In the genomic region with DNA sequence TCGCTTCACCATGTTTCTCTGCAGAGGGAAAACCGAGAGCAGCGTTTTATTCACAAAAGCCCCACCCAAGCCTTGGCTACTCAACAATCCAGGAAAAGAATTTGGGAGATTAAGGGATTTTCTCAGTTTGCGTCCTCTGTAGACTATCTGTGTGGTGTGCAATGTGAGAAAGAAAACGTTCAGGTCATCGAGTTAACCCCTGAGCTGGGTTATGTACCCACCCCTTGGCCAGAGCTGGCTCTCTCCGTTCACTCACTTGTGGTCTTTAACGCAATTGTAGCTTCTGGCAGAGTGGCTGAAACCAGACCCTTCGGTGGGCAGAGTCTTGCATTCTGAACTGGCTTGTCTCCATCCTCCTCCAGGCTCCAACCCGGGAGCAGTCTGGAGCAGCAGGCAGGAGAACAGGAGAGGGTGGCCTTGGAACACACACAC, we compare ENCODE assay signal across 9 mouse cellular contexts. TPM values are rescaled to one million over a fixed set of nuclear protein-coding genes. Genes with fewer than 3 reads are reported as not detected.
DNase-seq lines count a peak whose midpoint lies in the region; ATAC-seq and TF ChIP-seq lines count a peak whose summit lies in the region.
"Had no signal": no experiment of that assay in that cellular context is flagged by ENCODE, and none has a peak within 500 bp of the region (broad histone marks: within the 10 kb centered on the region; RNA-seq: fewer than 3 reads in every experiment).

No protein-coding gene starts in this region.

- TF ChIP-seq CTCF in brain, embryonic 14.5 days (IDR thresholded peaks at IDR 0.05; ENCODE audit: borderline replicate concordance, extremely low read depth, insufficient read depth, insufficient read length): no peak

- 69% methylated on average over 10 of the region's 10 CpGs for WGBS in hindbrain, embryonic 10.5 days
- 44% methylated on average over 10 of the region's 10 CpGs for WGBS in limb, embryonic 13.5 days

- peaks cover 31% of the 10 kb centered on the region for H3K4me1 ChIP-seq in hindbrain, embryonic 10.5 days (replicated peaks)
- peaks cover 26% of the 10 kb centered on the region for H3K4me1 ChIP-seq in limb, embryonic 13.5 days

- H3K27me3 ChIP-seq in hindbrain, embryonic 10.5 days (ENCODE audit: insufficient read depth, poor library complexity, severe bottlenecking): no peaks in the 10 kb centered on the region
- no peaks in the 10 kb centered on the region for H3K27me3 ChIP-seq in limb, embryonic 13.5 days

- no peaks in the 10 kb centered on the region for H3K9me3 ChIP-seq in hindbrain, embryonic 10.5 days
- no peaks in the 10 kb centered on the region for H3K9me3 ChIP-seq in limb, embryonic 13.5 days

- peak overlapping the region; percentile 48 for H3K4me2 ChIP-seq in limb, embryonic 13.5 days (replicated peaks)

- TF ChIP-seq POLR2A in brain, embryonic 14.5 days (IDR thresholded peaks at IDR 0.05; ENCODE audit: borderline replicate concordance, extremely low read depth, insufficient read depth, insufficient read length, poor library complexity, severe bottlenecking): no peak

- H3K4me3 ChIP-seq in hindbrain, embryonic 10.5 days: no peak overlapping the region
- no peak overlapping the region for H3K4me3 ChIP-seq in limb, embryonic 13.5 days

- intact Hi-C loops in heart, postnatal 25 days (cut with DNase I): no loop called here

- peak overlapping the region; percentile 83 for H3K27ac ChIP-seq in hindbrain, embryonic 10.5 days
- no peak overlapping the region for H3K27ac ChIP-seq in limb, embryonic 13.5 days
- H3K27ac ChIP-seq: macrophage had no signal

- peak overlapping the region; percentile 13; the same call in 1 of the 2 replicates for H3K9ac ChIP-seq in limb, embryonic 13.5 days

- H3K36me3 ChIP-seq in hindbrain, embryonic 10.5 days: no peaks in the 10 kb centered on the region
- H3K36me3 ChIP-seq in limb, embryonic 13.5 days: no peaks in the 10 kb centered on the region

- peak; percentile 18 to 38 for DNase-seq in heart, adult 18-20 months
- no peak for DNase-seq in heart, postnatal 25 days (ENCODE audit: low spot score)
- peak; percentile 34 for DNase-seq in brain, embryonic 14.5 days (ENCODE audit: low read depth)
- DNase-seq in hindbrain, embryonic 10.5 days (ENCODE audit: low spot score): no peak
- DNase-seq in frontal cortex, adult 2 months (ENCODE audit: extremely low spot score in 1 of 2, low spot score in 1 of 2): no peak

- peak; percentile 68 for ATAC-seq in limb, embryonic 13.5 days (ENCODE audit: low FRiP score, low read depth)
- ATAC-seq in megakaryocyte-erythroid progenitor cell, adult 5-6 weeks (replicated peaks; ENCODE audit: low FRiP score, low TSS enrichment, poor library complexity, severe bottlenecking): no peak
- ATAC-seq in granulocyte monocyte progenitor cell, adult 5-6 weeks (replicated peaks; ENCODE audit: poor library complexity, severe bottlenecking): no peak

RNA-seq across cellular contexts. Expression of a gene that starts 6.8 kb away (rescaled TPM):
- total RNA-seq in heart, adult 18-20 months (2021): 10 to 100 TPM; 31.4 to 54.9 TPM
- 10 to 100 TPM; 36.9 to 40.7 TPM for total RNA-seq in heart, postnatal 25 days (2021)
- polyA plus RNA-seq in brain, embryonic 14.5 days (2012; rRNA removed): 25.5 and 38.2 TPM in 2 replicates
- polyA plus RNA-seq in hindbrain, embryonic 10.5 days (2016; fragmentation: Nextera tagmentation; extraction: Ambion mirVana): 11.3 and 11.6 TPM in 2 replicates
- 12.0 and 14.9 TPM in 2 replicates for polyA plus RNA-seq in limb, embryonic 13.5 days (2015; fragmentation: Nextera tagmentation; extraction: Ambion mirVana)
- not detected in 2 replicates for total RNA-seq in megakaryocyte-erythroid progenitor cell, adult 5-6 weeks (2014; fragmentation: Nextera tagmentation)
- total RNA-seq in megakaryocyte-erythroid progenitor cell, adult 5-6 weeks (2017): not detected in 2 replicates
- 48.3 TPM in 2 replicates for polyA plus RNA-seq in frontal cortex, adult 2 months (2012; rRNA removed)
- total RNA-seq in granulocyte monocyte progenitor cell, adult 5-6 weeks (2014; fragmentation: Nextera tagmentation): not detected in 2 replicates
- 0.10 TPM in 1 of 2 replicates, not detected in the other for total RNA-seq in granulocyte monocyte progenitor cell, adult 5-6 weeks (2017)
- polyA plus RNA-seq: macrophage had no signal

RNA-seq across cellular contexts. Expression of a gene that starts 39.0 kb away (rescaled TPM):
- total RNA-seq in heart, adult 18-20 months (2021): 10 to 100 TPM; 41.6 to 51.5 TPM
- total RNA-seq in heart, postnatal 25 days (2021): 10 to 100 TPM; 27.4 to 29.5 TPM
- polyA plus RNA-seq in brain, embryonic 14.5 days (2012; rRNA removed): 0.14 and 0.34 TPM in 2 replicates
- not detected in 2 replicates for polyA plus RNA-seq in hindbrain, embryonic 10.5 days (2016; fragmentation: Nextera tagmentation; extraction: Ambion mirVana)
- 0.38 and 0.45 TPM in 2 replicates for polyA plus RNA-seq in limb, embryonic 13.5 days (2015; fragmentation: Nextera tagmentation; extraction: Ambion mirVana)
- not detected in 2 replicates for total RNA-seq in megakaryocyte-erythroid progenitor cell, adult 5-6 weeks (2014; fragmentation: Nextera tagmentation)
- total RNA-seq in megakaryocyte-erythroid progenitor cell, adult 5-6 weeks (2017): not detected in 2 replicates
- 2.2 and 2.6 TPM in 2 replicates for polyA plus RNA-seq in frontal cortex, adult 2 months (2012; rRNA removed)
- total RNA-seq in granulocyte monocyte progenitor cell, adult 5-6 weeks (2014; fragmentation: Nextera tagmentation): not detected in 2 replicates
- not detected in 2 replicates for total RNA-seq in granulocyte monocyte progenitor cell, adult 5-6 weeks (2017)
- polyA plus RNA-seq: macrophage had no signal

RNA-seq across cellular contexts. Expression of a gene that starts 45.8 kb away (rescaled TPM):
- not detected for total RNA-seq in heart, adult 18-20 months (2021)
- under 1 TPM in 1 of 2 experiments, not detected in 1; 0.10 TPM for total RNA-seq in heart, postnatal 25 days (2021)
- polyA plus RNA-seq in brain, embryonic 14.5 days (2012; rRNA removed): 0.55 and 0.79 TPM in 2 replicates
- 0.27 and 0.36 TPM in 2 replicates for polyA plus RNA-seq in hindbrain, embryonic 10.5 days (2016; fragmentation: Nextera tagmentation; extraction: Ambion mirVana)
- 0.23 and 0.51 TPM in 2 replicates for polyA plus RNA-seq in limb, embryonic 13.5 days (2015; fragmentation: Nextera tagmentation; extraction: Ambion mirVana)
- not detected in 2 replicates for total RNA-seq in megakaryocyte-erythroid progenitor cell, adult 5-6 weeks (2014; fragmentation: Nextera tagmentation)
- total RNA-seq in megakaryocyte-erythroid progenitor cell, adult 5-6 weeks (2017): 0.42 TPM in 1 of 2 replicates, not detected in the other
- 0.50 and 0.70 TPM in 2 replicates for polyA plus RNA-seq in frontal cortex, adult 2 months (2012; rRNA removed)
- not detected in 2 replicates for total RNA-seq in granulocyte monocyte progenitor cell, adult 5-6 weeks (2014; fragmentation: Nextera tagmentation)
- total RNA-seq in granulocyte monocyte progenitor cell, adult 5-6 weeks (2017): not detected in 2 replicates
- polyA plus RNA-seq: macrophage had no signal

Comparison
In these comparisons a context has a peak if more than half of its experiments do, and no peak if none do; other contexts are left out.
1. DNase-seq: peak in heart, adult 18-20 months (2 of 2) and brain, embryonic 14.5 days (single experiment); none in heart, postnatal 25 days (single experiment), hindbrain, embryonic 10.5 days (single experiment) and frontal cortex, adult 2 months (0 of 2).
2. RNA of a gene that starts 6.8 kb away (total RNA-seq): 31.4 to 54.9 TPM in heart, adult 18-20 months and 36.9 to 40.7 TPM in heart, postnatal 25 days; 0.10 TPM in granulocyte monocyte progenitor cell, adult 5-6 weeks and not detected in megakaryocyte-erythroid progenitor cell, adult 5-6 weeks; every median in the first group is over 10 times any median in the second.
3. RNA of a gene that starts 39.0 kb away (total RNA-seq): 41.6 to 51.5 TPM in heart, adult 18-20 months and 27.4 to 29.5 TPM in heart, postnatal 25 days; not detected in megakaryocyte-erythroid progenitor cell, adult 5-6 weeks and not detected in granulocyte monocyte progenitor cell, adult 5-6 weeks; every median in the first group is over 10 times any median in the second.